In genomic region chr6:86371950-86372516, GRCm38 (mm10) we compare ENCODE assay signal across 8 mouse cellular contexts. TPM values are rescaled to one million over a fixed set of nuclear protein-coding genes. Genes with fewer than 3 reads are reported as not detected.
A peak's percentile ranks its signal among the peaks of the same experiment; 100 is the strongest.
DNase-seq lines count a peak whose midpoint lies in the region; ATAC-seq and TF ChIP-seq lines count a peak whose summit lies in the region.

No protein-coding gene starts in this region.

- no peaks in the 10 kb centered on the region for H3K9me3 ChIP-seq in liver, embryonic 13.5 days (replicated peaks)

- no peak for TF ChIP-seq EP300 in heart, adult 2 months (IDR thresholded peaks at IDR 0.05; ENCODE audit: insufficient read depth, low read depth, low read length)

- H3ac ChIP-seq in C2C12 (ENCODE audit: control insufficient read depth, insufficient read length, low read depth), result peak overlapping the region; percentile 97

- no peak for TF ChIP-seq CTCF in heart, adult 2 months (IDR thresholded peaks at IDR 0.05)
- TF ChIP-seq CTCF in C2C12 (IDR thresholded peaks at IDR 0.05; ENCODE audit: control insufficient read depth, insufficient read depth, insufficient read length), result no peak
- TF ChIP-seq CTCF in embryonic fibroblast, embryonic 13.5 days (IDR thresholded peaks at IDR 0.05; ENCODE audit: borderline replicate concordance, insufficient read depth, low read length), result no peak

- peak overlapping the region; percentile 85 for H3K27ac ChIP-seq in heart, adult 2 months
- H3K27ac ChIP-seq in embryonic fibroblast, embryonic 13.5 days (ENCODE audit: insufficient read depth, low read length), result no peak overlapping the region
- peak overlapping the region; percentile 86 for H3K27ac ChIP-seq in liver, embryonic 13.5 days

- intact Hi-C loops in heart, adult 2 months (cut with DNase I), result loop anchor here (2.0 to 10.0 kb wide), 2 partner anchors 25 to 427 kb away; partner anchors contain the start of gene Pcyox1
- intact Hi-C loops in heart, postnatal 25 days (cut with DNase I), result loop anchor here (2.0 kb wide), 1 partner anchor 25 kb away; the partner anchor contains the start of gene Pcyox1

- DNase-seq in heart, adult 2 months, result no peak
- DNase-seq in heart, postnatal 25 days (ENCODE audit: low spot score), result no peak
- no peak for DNase-seq in liver, embryonic 13.5 days
- DNase-seq in urinary bladder, adult 2 months (ENCODE audit: low spot score), result no peak
- DNase-seq in ovary, postnatal 14 days (ENCODE audit: low spot score), result no peak
- no peak for DNase-seq in urinary bladder, postnatal 25 days (ENCODE audit: low spot score)

- H3K4me2 ChIP-seq in liver, embryonic 13.5 days, result peak overlapping the region; percentile 90

- no peaks in the 10 kb centered on the region for H3K36me3 ChIP-seq in heart, adult 2 months (ENCODE audit: control insufficient read depth, insufficient read depth, low read length)
- peaks cover 50% of the 10 kb centered on the region for H3K36me3 ChIP-seq in C2C12 (ENCODE audit: control insufficient read depth, insufficient read depth)
- peaks cover 46% of the 10 kb centered on the region for H3K36me3 ChIP-seq in liver, embryonic 13.5 days

- 0 out of 2 replicates have a peak, but pooled peaks cover 1% of the 10 kb centered on the region for H3K79me2 ChIP-seq in heart, adult 2 months (replicated peaks; ENCODE audit: control insufficient read depth, insufficient read depth, low read length)
- H3K79me2 ChIP-seq in C2C12 (ENCODE audit: control insufficient read depth, insufficient read depth), result peaks cover 56% of the 10 kb centered on the region

- WGBS in heart, adult 2 months, result 3% methylated on average over 12 of the region's 12 CpGs
- WGBS in liver, embryonic 13.5 days (ENCODE audit: insufficient replicate concordance), result 2% methylated on average over 12 of the region's 12 CpGs

- no peak for TF ChIP-seq POLR2A in heart, adult 2 months (IDR thresholded peaks at IDR 0.05; ENCODE audit: insufficient read depth, low read depth, low read length)
- no peak for TF ChIP-seq POLR2A in embryonic fibroblast, embryonic 13.5 days (IDR thresholded peaks at IDR 0.05; ENCODE audit: low read depth, low read length)

- H3K9ac ChIP-seq in heart, adult 2 months (ENCODE audit: low read depth, low read length), result peak overlapping the region; percentile 80
- H3K9ac ChIP-seq in liver, embryonic 13.5 days, result peak overlapping the region; percentile 91

- peaks cover 49% of the 10 kb centered on the region for H3K79me3 ChIP-seq in C2C12 (ENCODE audit: low read depth)

- ATAC-seq in liver, embryonic 13.5 days (ENCODE audit: low read depth), result no peak

- peaks cover 7% of the 10 kb centered on the region for H3K4me1 ChIP-seq in heart, adult 2 months (ENCODE audit: control insufficient read depth, insufficient read depth, low read length)
- peaks cover 5% of the 10 kb centered on the region; the same call in 1 of the 2 replicates for H3K4me1 ChIP-seq in embryonic fibroblast, embryonic 13.5 days (ENCODE audit: control insufficient read depth, insufficient read depth, low read length)
- H3K4me1 ChIP-seq in liver, embryonic 13.5 days (replicated peaks), result peaks cover 42% of the 10 kb centered on the region

- no peaks in the 10 kb centered on the region for H3K27me3 ChIP-seq in heart, adult 2 months (ENCODE audit: control insufficient read depth, insufficient read depth, low read length)
- H3K27me3 ChIP-seq in C2C12 (ENCODE audit: control insufficient read depth, insufficient read depth, insufficient read length), result no peaks in the 10 kb centered on the region
- no peaks in the 10 kb centered on the region for H3K27me3 ChIP-seq in liver, embryonic 13.5 days

- peak overlapping the region; percentile 78 for H3K4me3 ChIP-seq in heart, adult 2 months
- peak overlapping the region; percentile 82 for H3K4me3 ChIP-seq in C2C12 (ENCODE audit: insufficient read depth, poor library complexity, severe bottlenecking)
- H3K4me3 ChIP-seq in embryonic fibroblast, embryonic 13.5 days (ENCODE audit: insufficient read depth, low read length), result peak overlapping the region; percentile 90
- peak overlapping the region; percentile 92 for H3K4me3 ChIP-seq in liver, embryonic 13.5 days (replicated peaks)

TF ChIP-seq in C2C12, 6 proteins besides CTCF, POLR2A, EP300 and RAD21:
- TF ChIP-seq MAX (IDR thresholded peaks at IDR 0.05), result no peak
- no peak for TF ChIP-seq CEBPB (IDR thresholded peaks at IDR 0.05; ENCODE audit: low read depth)
- no peak for TF ChIP-seq MYOD1 (IDR thresholded peaks at IDR 0.05; ENCODE audit: control insufficient read depth, insufficient read length, low read depth)
- no peak for TF ChIP-seq USF1 (IDR thresholded peaks at IDR 0.05; ENCODE audit: low read depth)

RNA-seq across cellular contexts. Expression of gene Snrpg, which starts 0.9 kb away (rescaled TPM):
- 10 to 100 TPM; 41.9 to 42.0 TPM for total RNA-seq in heart, adult 2 months (2021)
- 22.7 and 32.3 TPM in 2 replicates for polyA plus RNA-seq in heart, adult 2 months (2012; rRNA removed)
- total RNA-seq in heart, postnatal 25 days (2021), result 10 to 100 TPM; 45.9 to 49.7 TPM
- polyA plus RNA-seq in C2C12 (2012; fragmentation: generic; extraction: Trizol), result 354 TPM
- polyA plus RNA-seq in embryonic fibroblast, embryonic 13.5 days (2011; ENCODE audit: insufficient read length, low read depth, missing spikeins), result 141 and 203 TPM in 2 replicates
- polyA plus RNA-seq in liver, embryonic 13.5 days (2015; fragmentation: Nextera tagmentation; extraction: Ambion mirVana), result 407 and 475 TPM in 2 replicates
- polyA plus RNA-seq in urinary bladder, adult 2 months (2012; rRNA removed), result 87.2 and 143 TPM in 2 replicates

RNA-seq across cellular contexts. Expression of gene Fam136a, which starts 6.6 kb away (rescaled TPM):
- total RNA-seq in heart, adult 2 months (2021), result 10 to 100 TPM; 29.3 TPM
- 15.8 and 22.7 TPM in 2 replicates for polyA plus RNA-seq in heart, adult 2 months (2012; rRNA removed)
- 10 to 100 TPM; 25.2 to 29.7 TPM for total RNA-seq in heart, postnatal 25 days (2021)
- 32.0 TPM for polyA plus RNA-seq in C2C12 (2012; fragmentation: generic; extraction: Trizol)
- polyA plus RNA-seq in embryonic fibroblast, embryonic 13.5 days (2011; ENCODE audit: insufficient read length, low read depth, missing spikeins), result 27.5 and 31.9 TPM in 2 replicates
- 94.3 and 104 TPM in 2 replicates for polyA plus RNA-seq in liver, embryonic 13.5 days (2015; fragmentation: Nextera tagmentation; extraction: Ambion mirVana)
- polyA plus RNA-seq in urinary bladder, adult 2 months (2012; rRNA removed), result 30.8 and 35.3 TPM in 2 replicates

RNA-seq across cellular contexts. Expression of gene Pcyox1, which starts 24.9 kb away (rescaled TPM):
- 10 to 100 TPM; 69.6 to 82.5 TPM for total RNA-seq in heart, adult 2 months (2021)
- 30.3 and 55.6 TPM in 2 replicates for polyA plus RNA-seq in heart, adult 2 months (2012; rRNA removed)
- 10 to 100 TPM; 62.1 to 72.9 TPM for total RNA-seq in heart, postnatal 25 days (2021)
- polyA plus RNA-seq in C2C12 (2012; fragmentation: generic; extraction: Trizol), result 23.7 TPM
- 117 and 140 TPM in 2 replicates for polyA plus RNA-seq in embryonic fibroblast, embryonic 13.5 days (2011; ENCODE audit: insufficient read length, low read depth, missing spikeins)
- 38.1 and 51.3 TPM in 2 replicates for polyA plus RNA-seq in liver, embryonic 13.5 days (2015; fragmentation: Nextera tagmentation; extraction: Ambion mirVana)
- 91.2 and 102 TPM in 2 replicates for polyA plus RNA-seq in urinary bladder, adult 2 months (2012; rRNA removed)

RNA-seq across cellular contexts. Expression of gene Tia1, which starts 32.0 kb away (rescaled TPM):
- total RNA-seq in heart, adult 2 months (2021), result 10 to 100 TPM; 22.4 to 23.7 TPM
- polyA plus RNA-seq in heart, adult 2 months (2012; rRNA removed), result 13.1 and 27.9 TPM in 2 replicates
- 10 to 100 TPM; 26.6 to 27.1 TPM for total RNA-seq in heart, postnatal 25 days (2021)
- 12.9 TPM for polyA plus RNA-seq in C2C12 (2012; fragmentation: generic; extraction: Trizol)
- polyA plus RNA-seq in embryonic fibroblast, embryonic 13.5 days (2011; ENCODE audit: insufficient read length, low read depth, missing spikeins), result 92.6 and 133 TPM in 2 replicates
- polyA plus RNA-seq in liver, embryonic 13.5 days (2015; fragmentation: Nextera tagmentation; extraction: Ambion mirVana), result 26.4 and 31.0 TPM in 2 replicates
- polyA plus RNA-seq in urinary bladder, adult 2 months (2012; rRNA removed), result 55.8 and 74.2 TPM in 2 replicates

RNA-seq across cellular contexts. Expression of gene Gm44790, which starts 54.4 kb away (rescaled TPM):
- not detected for total RNA-seq in heart, adult 2 months (2021)
- polyA plus RNA-seq in heart, adult 2 months (2012; rRNA removed), result not detected in 2 replicates
- total RNA-seq in heart, postnatal 25 days (2021), result under 1 TPM in 1 of 2 experiments, not detected in 1; 0.36 TPM
- not detected for polyA plus RNA-seq in C2C12 (2012; fragmentation: generic; extraction: Trizol)
- not detected in 2 replicates for polyA plus RNA-seq in embryonic fibroblast, embryonic 13.5 days (2011; ENCODE audit: insufficient read length, low read depth, missing spikeins)
- not detected in 2 replicates for polyA plus RNA-seq in liver, embryonic 13.5 days (2015; fragmentation: Nextera tagmentation; extraction: Ambion mirVana)
- 0.28 and 1.0 TPM in 2 replicates for polyA plus RNA-seq in urinary bladder, adult 2 months (2012; rRNA removed)
